Mouse (Mus musculus): ENCODE results near the gene St6galnac1. TPM values are rescaled to one million over a fixed set of nuclear protein-coding genes. Genes with fewer than 3 reads are reported as not detected.

The St6galnac1 gene
- polyA plus RNA-seq, 1 experiment from 2014 or later: not detected

- H3K4me3 ChIP-seq (replicated peaks): no peak overlapping the region
- peak overlapping the region; percentile 34; the same call in 1 of the 2 replicates for H3K27ac ChIP-seq
- WGBS: 64% methylated on average over 9 of the region's 9 CpGs
- peaks cover 8% of the 10 kb centered on the region; the same call in 1 of the 2 replicates for H3K4me1 ChIP-seq
- H3K36me3 ChIP-seq: no peaks in the 10 kb centered on the region
- H3K9ac ChIP-seq: no peak overlapping the region
- peaks cover 9% of the 10 kb centered on the region; the same call in 1 of the 2 replicates for H3K9me3 ChIP-seq (replicated peaks)
- 0 out of 2 replicates have a peak, but pooled peaks have one; percentile 36 for ATAC-seq (replicated peaks; ENCODE audit: low FRiP score)
- no peak overlapping the region for H3K4me2 ChIP-seq
- H3K27me3 ChIP-seq: no peaks in the 10 kb centered on the region
These were observed 53.6 kb downstream of the St6galnac1 start for GRCm38 (mm10) chr11:116721548-116722271.

DNA sequence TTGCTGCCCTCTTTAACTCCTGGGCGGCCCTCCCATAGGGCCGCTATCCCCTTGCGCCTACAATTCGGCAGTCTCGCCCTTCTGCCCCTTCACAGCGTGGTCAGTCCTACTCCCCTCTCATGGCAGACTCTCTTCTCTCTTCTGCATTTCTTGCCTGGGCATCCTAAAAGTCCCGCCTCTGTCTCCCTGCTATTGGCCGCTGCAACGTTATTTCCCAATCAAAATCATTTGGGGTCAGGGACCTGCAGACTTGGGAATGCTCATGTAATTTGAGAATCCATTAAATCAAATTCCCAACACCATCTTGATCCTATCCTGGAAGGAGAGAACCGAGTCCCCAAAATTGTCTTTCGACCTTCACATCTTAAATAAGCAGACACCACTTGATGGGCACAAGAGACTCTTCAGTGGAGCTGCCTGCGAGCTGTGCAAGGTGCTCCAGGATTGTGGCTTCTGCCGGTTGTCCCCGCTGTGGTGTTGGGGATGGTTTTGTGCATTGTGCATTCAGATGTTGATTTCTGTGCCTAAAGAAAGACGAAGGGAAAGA is 54.9 kb downstream of the St6galnac1 start:
- no peaks in the 10 kb centered on the region for H3K36me3 ChIP-seq
- peaks cover 6% of the 10 kb centered on the region; the same call in 1 of the 2 replicates for H3K4me1 ChIP-seq
- no peak overlapping the region for H3K27ac ChIP-seq
- H3K9ac ChIP-seq: no peak overlapping the region
- ATAC-seq (replicated peaks; ENCODE audit: low FRiP score): no peak
- no peak overlapping the region for H3K4me3 ChIP-seq (replicated peaks)
- 91% methylated on average over 15 of the region's 15 CpGs for WGBS
- no peaks in the 10 kb centered on the region for H3K27me3 ChIP-seq
- peaks cover 9% of the 10 kb centered on the region for H3K9me3 ChIP-seq (replicated peaks)
- H3K4me2 ChIP-seq: no peak overlapping the region

Other genes with a start within 250 kb of the St6galnac1 start
- gene Sphk1, start 244.6 kb downstream of the St6galnac1 start, polyA plus RNA-seq (2015; fragmentation: Nextera tagmentation; extraction: Ambion mirVana): 4.1 and 6.3 TPM in 2 replicates
- 7.3 and 7.4 TPM in 2 replicates for gene Ube2o, start 194.1 kb downstream of the St6galnac1 start, polyA plus RNA-seq (2015; fragmentation: Nextera tagmentation; extraction: Ambion mirVana)
- gene Aanat, start 189.1 kb downstream of the St6galnac1 start, polyA plus RNA-seq (2015; fragmentation: Nextera tagmentation; extraction: Ambion mirVana): not detected in 2 replicates
- gene Rhbdf2, start 148.5 kb downstream of the St6galnac1 start, polyA plus RNA-seq (2015; fragmentation: Nextera tagmentation; extraction: Ambion mirVana): 9.5 and 9.8 TPM in 2 replicates
- 1.1 and 1.6 TPM in 2 replicates for gene Prcd, start 122.0 kb downstream of the St6galnac1 start, polyA plus RNA-seq (2015; fragmentation: Nextera tagmentation; extraction: Ambion mirVana)
- 13.7 and 16.0 TPM in 2 replicates for gene Cygb, start 121.2 kb downstream of the St6galnac1 start, polyA plus RNA-seq (2015; fragmentation: Nextera tagmentation; extraction: Ambion mirVana)
- gene Mxra7, start 52.5 kb upstream of the St6galnac1 start, polyA plus RNA-seq (2015; fragmentation: Nextera tagmentation; extraction: Ambion mirVana): 16.7 and 20.8 TPM in 2 replicates
- gene Mettl23, start 67.8 kb upstream of the St6galnac1 start, polyA plus RNA-seq (2015; fragmentation: Nextera tagmentation; extraction: Ambion mirVana): 51.5 and 60.6 TPM in 2 replicates
- gene Jmjd6, start 67.9 kb upstream of the St6galnac1 start, polyA plus RNA-seq (2015; fragmentation: Nextera tagmentation; extraction: Ambion mirVana): 72.6 and 75.5 TPM in 2 replicates
- 37.9 and 39.6 TPM in 2 replicates for gene Mfsd11, start 76.9 kb upstream of the St6galnac1 start, polyA plus RNA-seq (2015; fragmentation: Nextera tagmentation; extraction: Ambion mirVana)
- 810 and 860 TPM in 2 replicates for gene Srsf2, start 77.6 kb upstream of the St6galnac1 start, polyA plus RNA-seq (2015; fragmentation: Nextera tagmentation; extraction: Ambion mirVana)
- gene Mgat5b, start 143.4 kb upstream of the St6galnac1 start, polyA plus RNA-seq (2015; fragmentation: Nextera tagmentation; extraction: Ambion mirVana): 0.13 and 0.43 TPM in 2 replicates